ENCODE assay signal across 27 mouse cellular contexts in genomic region chr1:59435270-59435669, GRCm38 (mm10).
"Had no signal": no experiment of that assay in that cellular context is flagged by ENCODE, and none has a peak within 500 bp of the region (broad histone marks: within the 10 kb centered on the region; RNA-seq: fewer than 3 reads in every experiment).

No protein-coding gene starts in this region.

- DNase-seq: gastrocnemius, adult 2 months; gastrocnemius, postnatal 10 days; gastrocnemius, postnatal 25 days; heart, adult 2 months; heart, postnatal 14 days; heart, postnatal 36 days; kidney, adult 11 months; kidney, adult 2 months; kidney, adult 9 months; kidney, postnatal 14 days; kidney, postnatal 36 days; layer of hippocampus, adult 9-11 months; layer of hippocampus, postnatal 36 days; left cerebral cortex, postnatal 4 days; liver; liver, embryonic 13.5 days had no signal

- H3K4me3 ChIP-seq: gastrocnemius, adult 2 months; heart, adult 2 months; heart, embryonic 13.5 days; heart, embryonic 15.5 days; hindbrain, embryonic 12.5 days; kidney, embryonic 15.5 days; limb, embryonic 12.5 days; liver, embryonic 13.5 days had no signal

- ATAC-seq: hindbrain, embryonic 16.5 days; intestine, embryonic 16.5 days had no signal

- H3K27me3 ChIP-seq: hindbrain, embryonic 12.5 days; kidney, embryonic 15.5 days; limb, embryonic 12.5 days; liver, embryonic 13.5 days had no signal

- H3K4me1 ChIP-seq: heart, embryonic 15.5 days had no signal

- H3K36me3 ChIP-seq: heart, embryonic 13.5 days; heart, embryonic 15.5 days; hindbrain, embryonic 12.5 days; kidney, embryonic 15.5 days; limb, embryonic 12.5 days; liver, embryonic 13.5 days had no signal

- H3K9me3 ChIP-seq: heart, embryonic 13.5 days; heart, embryonic 15.5 days; hindbrain, embryonic 12.5 days; kidney, embryonic 15.5 days; limb, embryonic 12.5 days; liver, embryonic 13.5 days had no signal

- H3K4me2 ChIP-seq: heart, embryonic 11.5 days; heart, embryonic 13.5 days; heart, embryonic 15.5 days; hindbrain, embryonic 12.5 days; hindbrain, embryonic 14.5 days; kidney, embryonic 15.5 days; limb, embryonic 12.5 days; liver, embryonic 11.5 days; liver, embryonic 13.5 days had no signal

- H3K27ac ChIP-seq: gastrocnemius, adult 2 months; heart, adult 2 months; heart, embryonic 13.5 days; heart, embryonic 15.5 days; hindbrain, embryonic 12.5 days; hindbrain, embryonic 14.5 days; kidney, embryonic 15.5 days; kidney, postnatal 0 days; limb, embryonic 12.5 days; liver, embryonic 13.5 days had no signal

- H3K9ac ChIP-seq: heart, embryonic 13.5 days; heart, embryonic 15.5 days; hindbrain, embryonic 12.5 days; hindbrain, embryonic 14.5 days; kidney, embryonic 15.5 days; limb, embryonic 12.5 days; liver, embryonic 13.5 days had no signal
